Comparison of ENCODE assay signal across 10 mouse cellular contexts in genomic region chr19:3610886-3611285, GRCm38 (mm10). TPM values are rescaled to one million over a fixed set of nuclear protein-coding genes. Genes with fewer than 3 reads are reported as not detected.
DNase-seq lines count a peak whose midpoint lies in the region; ATAC-seq and TF ChIP-seq lines count a peak whose summit lies in the region.
"Had no signal": no experiment of that assay in that cellular context is flagged by ENCODE, and none has a peak within 500 bp of the region (broad histone marks: within the 10 kb centered on the region; RNA-seq: fewer than 3 reads in every experiment).

No protein-coding gene starts in this region.

- TF ChIP-seq CTCF in heart, adult 2 months (IDR thresholded peaks at IDR 0.05), result no peak

- H3K27ac ChIP-seq in heart, embryonic 13.5 days (replicated peaks), result peak overlapping the region; percentile 48
- H3K27ac ChIP-seq in heart, adult 2 months, result no peak overlapping the region
- H3K27ac ChIP-seq: liver, embryonic 12.5 days had no signal

- intact Hi-C loops in heart, adult 2 months (cut with DNase I), result no loop called here

- no peaks in the 10 kb centered on the region for H3K27me3 ChIP-seq in heart, embryonic 13.5 days (replicated peaks)
- H3K27me3 ChIP-seq in heart, adult 2 months (ENCODE audit: control insufficient read depth, insufficient read depth, low read length), result no peaks in the 10 kb centered on the region
- H3K27me3 ChIP-seq: heart, embryonic 12.5 days; liver, embryonic 12.5 days had no signal

- no peaks in the 10 kb centered on the region for H3K79me2 ChIP-seq in heart, adult 2 months (replicated peaks; ENCODE audit: control insufficient read depth, insufficient read depth, low read length)

- DNase-seq in heart, adult 2 months, result no peak
- DNase-seq in urinary bladder, postnatal 14 days (ENCODE audit: low spot score), result peak; percentile 30
- no peak for DNase-seq in urinary bladder, postnatal 4 days (ENCODE audit: low spot score in 2 of 2)
- DNase-seq in cerebellum, postnatal 36 days, result peak; percentile 55 to 61
- peak; percentile 73 for DNase-seq in testis, postnatal 14 days (ENCODE audit: low spot score)
- DNase-seq in layer of hippocampus, adult 9-11 months, result no peak
- no peak for DNase-seq in left cerebral cortex, adult 8-10 months (ENCODE audit: low spot score in 2 of 2)

- H3K4me2 ChIP-seq in heart, embryonic 13.5 days, result no peak overlapping the region
- H3K4me2 ChIP-seq: heart, embryonic 12.5 days; liver, embryonic 12.5 days had no signal

- no peak for TF ChIP-seq POLR2A in heart, adult 2 months (IDR thresholded peaks at IDR 0.05; ENCODE audit: insufficient read depth, low read depth, low read length)

- no peak for TF ChIP-seq EP300 in heart, adult 2 months (IDR thresholded peaks at IDR 0.05; ENCODE audit: insufficient read depth, low read depth, low read length)

- ATAC-seq in heart, embryonic 13.5 days (ENCODE audit: extremely low read depth, insufficient number of reproducible peaks, low FRiP score, low TSS enrichment), result no peak
- ATAC-seq: liver, embryonic 12.5 days had no signal

- no peak overlapping the region for H3K4me3 ChIP-seq in heart, embryonic 13.5 days
- no peak overlapping the region for H3K4me3 ChIP-seq in heart, adult 2 months
- H3K4me3 ChIP-seq: heart, embryonic 12.5 days; liver, embryonic 12.5 days had no signal

- no peaks in the 10 kb centered on the region for H3K9me3 ChIP-seq in heart, embryonic 13.5 days
- H3K9me3 ChIP-seq: heart, embryonic 12.5 days; liver, embryonic 12.5 days had no signal

- H3K9ac ChIP-seq in heart, embryonic 13.5 days, result no peak overlapping the region
- H3K9ac ChIP-seq in heart, adult 2 months (ENCODE audit: low read depth, low read length), result no peak overlapping the region
- H3K9ac ChIP-seq: heart, embryonic 12.5 days; liver, embryonic 12.5 days had no signal

- peaks cover 73% of the 10 kb centered on the region for H3K36me3 ChIP-seq in heart, embryonic 13.5 days
- H3K36me3 ChIP-seq in heart, adult 2 months (ENCODE audit: control insufficient read depth, insufficient read depth, low read length), result no peaks in the 10 kb centered on the region

- WGBS in heart, embryonic 13.5 days, result 93% methylated on average over 2 of the region's 2 CpGs
- 100% methylated on average over 2 of the region's 2 CpGs for WGBS in heart, adult 2 months

- peaks cover 20% of the 10 kb centered on the region for H3K4me1 ChIP-seq in heart, embryonic 13.5 days
- no peaks in the 10 kb centered on the region for H3K4me1 ChIP-seq in heart, adult 2 months (ENCODE audit: control insufficient read depth, insufficient read depth, low read length)
- H3K4me1 ChIP-seq: liver, embryonic 12.5 days had no signal

RNA-seq across cellular contexts. Expression of gene Ppp6r3, which starts 35.3 kb away (rescaled TPM):
- 42.0 and 46.1 TPM in 2 replicates for polyA plus RNA-seq in heart, embryonic 13.5 days (2015; fragmentation: Nextera tagmentation; extraction: Ambion mirVana)
- 10 to 100 TPM; 72.9 to 79.3 TPM for total RNA-seq in heart, adult 2 months (2021)
- 45.8 and 63.4 TPM in 2 replicates for polyA plus RNA-seq in heart, adult 2 months (2012; rRNA removed)
- 10 to 100 TPM; 71.6 to 80.7 (median 78.8) TPM for total RNA-seq in left cerebral cortex, adult 8-10 months (2022)

Comparison
In these comparisons a context has a peak if more than half of its experiments do, and no peak if none do; other contexts are left out.
1. DNase-seq: peak in urinary bladder, postnatal 14 days (single experiment), cerebellum, postnatal 36 days (2 of 2) and testis, postnatal 14 days (single experiment); none in heart, adult 2 months (0 of 2), urinary bladder, postnatal 4 days (0 of 2), layer of hippocampus, adult 9-11 months (single experiment) and left cerebral cortex, adult 8-10 months (0 of 2).